Mouse (Mus musculus): ENCODE results near the gene Slc25a33.

DNA sequence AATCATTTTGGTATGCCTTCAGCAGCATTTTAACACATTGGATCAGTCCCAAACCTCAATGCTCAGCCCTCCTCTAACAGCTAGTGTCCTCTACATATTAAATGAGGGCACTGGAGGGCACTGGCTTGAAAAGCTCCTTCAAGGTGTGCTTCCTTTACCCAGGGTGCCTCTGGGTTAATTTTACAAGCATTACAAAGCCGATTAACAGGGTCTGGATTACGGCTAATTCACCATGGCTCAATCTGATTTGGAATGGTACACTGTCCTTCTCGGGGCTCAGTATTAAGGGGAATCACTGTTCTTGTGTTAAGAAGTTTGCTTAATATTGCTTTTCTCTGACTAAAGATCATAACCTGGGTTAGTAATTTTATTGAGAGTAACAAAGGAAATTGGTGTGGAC, 21.2 kb downstream of the Slc25a33 start:
- TF ChIP-seq CTCF (IDR thresholded peaks at IDR 0.05; ENCODE audit: low read depth), result no peak
- TF ChIP-seq EP300 (IDR thresholded peaks at IDR 0.05; ENCODE audit: low read depth), result no peak
